Mouse (Mus musculus) spleen, adult 2 months (tissue): Measurements from ENCODE around the gene Yae1d1. TPM values are rescaled to one million over a fixed set of nuclear protein-coding genes. Genes with fewer than 3 reads are reported as not detected.

Experiments used
- DNase-seq, 2 experiments: peaks; one replicate each; pipeline versions ENCODE4 v3.0.0 to v3.0.0-alpha.2; 2012 to 2021; ENCODE audit warnings: low spot score in 2 of 2, low read depth in 1 of 2
- H3K27ac ChIP-seq: fragments of 200-500 bp; 2 replicates; pipeline ENCODE4 v1.5.1; 2012; ENCODE audit warnings: low read length, inconsistent platforms; ENCODE audit not compliant: insufficient read depth
- H3K27me3 ChIP-seq: fragments of 200-500 bp; 2 replicates; pipeline ENCODE4 v1.6.1; 2012; ENCODE audit warnings: mild to moderate bottlenecking, moderate library complexity, low read length, inconsistent platforms; ENCODE audit not compliant: control insufficient read depth, insufficient read depth
- H3K36me3 ChIP-seq: fragments of 200-500 bp; 2 replicates; pipeline ENCODE4 v1.6.1; 2012; ENCODE audit warnings: mild to moderate bottlenecking, low read length, inconsistent platforms; ENCODE audit not compliant: control insufficient read depth, insufficient read depth
- H3K4me1 ChIP-seq: fragments of 200-500 bp; 2 replicates; pipeline ENCODE4 v1.6.1; 2011; ENCODE audit warnings: inconsistent platforms; ENCODE audit not compliant: control insufficient read depth, insufficient read depth, insufficient read length
- H3K4me3 ChIP-seq: fragments of 200-500 bp; 2 replicates; pipeline ENCODE4 v1.5.1; 2011; ENCODE audit warnings: mild to moderate bottlenecking, inconsistent platforms; ENCODE audit not compliant: insufficient read depth, insufficient read length; ENCODE audit errors: extremely low read depth
- CTCF ChIP-seq: fragments of 200-500 bp; IDR thresholded peaks from 2 replicates; pipeline ENCODE4 v1.5.1; 2011; ENCODE audit warnings: mild to moderate bottlenecking, inconsistent platforms; ENCODE audit not compliant: insufficient read depth, insufficient read length, insufficient replicate concordance; ENCODE audit errors: extremely low read depth
- POLR2A ChIP-seq: fragments of 200-500 bp; IDR thresholded peaks from 2 replicates; pipeline ENCODE4 v1.6.1; 2011; ENCODE audit warnings: low read depth, low read length, inconsistent platforms
- WGBS: fragments of 180-500 bp; shearing (Covaris S2); methylation state at CpG from one replicate; pipeline ENCODE4 v1.1.7; 2018; 5-methylcytosine and 5-hydroxymethylcytosine counted together
- polyA plus RNA-seq: library from polyadenylated mRNA; depleted of rRNA; stranded (reverse); fragments of >200 nt; gene quantifications from 2 replicates; pipeline ENCODE4 v1.2.3, GENCODE M21; 2012; rRNA removed

The Yae1d1 gene
- polyA plus RNA-seq, result 2.3 and 2.7 TPM in 2 replicates

DNA sequence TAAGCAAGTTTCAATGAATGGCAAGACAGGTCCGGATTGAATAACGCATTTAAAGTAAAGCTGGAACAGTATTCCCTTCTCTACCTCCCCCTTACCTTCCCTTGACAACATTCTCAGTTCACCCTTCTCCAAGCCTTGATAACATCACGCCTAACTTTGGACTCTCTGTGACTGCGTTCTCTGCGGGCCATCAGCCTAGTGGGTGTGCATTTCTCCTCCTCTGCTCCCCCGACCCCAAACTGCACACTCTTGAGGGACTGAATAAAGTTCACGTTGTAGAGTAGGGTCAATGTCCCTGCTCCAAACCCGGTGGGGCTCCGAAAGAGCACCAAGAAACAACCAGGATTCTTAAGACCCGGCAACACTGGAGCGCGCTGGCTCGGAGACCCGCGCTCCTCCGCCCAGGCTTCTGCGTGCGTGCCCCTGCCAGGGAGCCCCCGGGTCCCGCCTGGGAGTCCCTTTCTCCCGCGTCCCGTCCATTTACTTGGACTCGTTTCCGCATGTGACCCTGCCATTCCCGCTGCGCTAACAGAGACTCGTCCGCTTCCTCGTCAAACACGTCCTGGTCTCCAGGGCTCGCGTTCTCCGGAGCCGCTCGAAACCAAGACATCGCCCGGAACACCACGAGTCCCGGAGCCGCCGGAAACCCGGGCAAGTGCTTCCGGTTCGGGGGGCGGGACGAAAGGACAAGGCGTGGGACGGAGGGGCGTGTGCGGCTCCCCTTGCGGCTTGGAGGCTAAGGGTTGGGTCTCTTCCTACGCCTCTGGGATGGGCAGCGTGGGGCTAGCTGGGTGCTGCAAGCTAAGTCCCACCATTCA lies at the start of gene Yae1d1:
Gene Yae1d1, minus strand, starts transcription at position 653 of the 818 bp plus-strand sequence.
- TF ChIP-seq CTCF (0 out of 2 replicates have a peak, but pooled peaks have one; percentile 14), POLR2A (no peak)
- no peak within 1 kb of the TSS for H3K27ac ChIP-seq
- H3K27me3 ChIP-seq, result no peaks in the 10 kb centered on the region
- no peaks in the 10 kb centered on the region for H3K4me1 ChIP-seq
- WGBS, result under 1% methylated on average over 54 of the region's 54 CpGs
- DNase-seq, result peak; percentile 67 to 91
- peaks cover 1% of the 10 kb centered on the region; the same call in 1 of the 2 replicates for H3K36me3 ChIP-seq
- peak within 1 kb of the TSS; percentile 64 for H3K4me3 ChIP-seq

DNA sequence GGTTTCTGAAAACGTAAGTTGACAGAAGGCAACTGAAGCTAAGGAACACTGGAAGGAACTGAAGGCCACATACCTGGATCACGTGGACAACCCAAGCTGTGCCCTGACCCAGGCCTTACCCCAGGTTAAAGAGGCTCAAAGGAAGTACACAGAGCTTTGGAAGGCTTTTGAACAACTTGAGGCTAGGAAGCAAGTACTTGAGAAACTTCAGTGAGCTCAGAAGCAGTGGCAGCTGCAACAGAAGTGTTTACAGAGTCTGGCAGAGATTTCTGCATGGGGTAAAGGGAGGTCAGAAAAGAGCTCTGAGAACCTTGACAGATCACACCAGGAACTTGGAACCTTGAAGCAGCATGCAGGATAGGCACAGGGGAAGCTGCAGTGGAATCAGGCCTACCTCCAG lies 45.7 kb upstream of the Yae1d1 start:
- Histone ChIP-seq H3K27me3 (no peaks in the 10 kb centered on the region), H3K27ac (no peak overlapping the region), H3K4me1 (no peaks in the 10 kb centered on the region), H3K36me3 (no peaks in the 10 kb centered on the region), H3K4me3 (no peak overlapping the region)
- WGBS, result 70% methylated on average over 2 of the region's 2 CpGs
- no peak for DNase-seq
- TF ChIP-seq CTCF (no peak), POLR2A (no peak)

DNA sequence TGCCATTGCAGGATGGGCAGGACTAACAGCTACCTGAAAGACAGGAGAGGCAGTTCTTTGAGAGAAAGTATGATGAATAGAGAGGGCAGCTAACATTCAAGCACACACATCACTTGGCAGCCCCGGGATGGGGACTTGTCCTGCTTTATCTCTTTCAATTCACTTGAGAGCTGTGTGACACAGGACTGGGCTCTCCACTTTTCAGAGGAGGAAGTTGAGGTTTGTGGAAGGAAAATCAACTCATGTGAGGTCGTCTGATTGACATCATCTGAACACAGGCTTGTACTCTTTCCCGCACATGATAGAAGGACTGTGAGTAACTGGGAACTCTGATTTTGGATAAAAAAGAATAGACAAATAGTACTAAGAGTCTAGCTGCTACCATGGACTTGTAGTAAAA lies 23.5 kb upstream of the Yae1d1 start:
- H3K4me1 ChIP-seq, result no peaks in the 10 kb centered on the region
- H3K4me3 ChIP-seq, result no peak overlapping the region
- no peak for DNase-seq
- no peaks in the 10 kb centered on the region for H3K36me3 ChIP-seq
- H3K27me3 ChIP-seq, result no peaks in the 10 kb centered on the region
- TF ChIP-seq POLR2A (no peak), CTCF (no peak)
- WGBS, result 4% methylated on average over 3 of the region's 3 CpGs
- no peak overlapping the region for H3K27ac ChIP-seq

DNA sequence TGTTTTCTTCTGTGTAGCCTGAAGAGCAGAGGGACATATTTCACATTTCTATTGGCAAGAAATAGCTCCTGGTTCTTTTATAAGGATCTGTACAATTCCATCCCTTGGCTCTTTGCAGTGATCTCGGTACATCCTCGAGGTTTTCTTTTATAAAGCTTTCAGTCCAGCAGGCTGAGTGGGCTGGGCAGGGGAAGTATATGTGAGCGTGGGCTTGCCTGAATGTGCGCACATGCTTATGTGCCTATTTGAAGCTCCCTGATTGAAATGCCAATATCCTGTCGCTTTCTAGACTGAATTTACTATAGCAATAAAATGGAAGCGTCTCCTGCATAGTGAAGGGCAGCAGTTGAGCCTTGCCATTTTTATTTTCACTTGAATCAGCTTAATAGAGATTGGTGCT lies 20.1 kb upstream of the Yae1d1 start:
- no peaks in the 10 kb centered on the region for H3K27me3 ChIP-seq
- no peaks in the 10 kb centered on the region for H3K36me3 ChIP-seq
- no peak overlapping the region for H3K27ac ChIP-seq
- DNase-seq, result no peak
- no peak overlapping the region for H3K4me3 ChIP-seq
- H3K4me1 ChIP-seq, result no peaks in the 10 kb centered on the region
- TF ChIP-seq POLR2A (no peak), CTCF (no peak)
- WGBS, result 60% methylated on average over 6 of the region's 6 CpGs

DNA sequence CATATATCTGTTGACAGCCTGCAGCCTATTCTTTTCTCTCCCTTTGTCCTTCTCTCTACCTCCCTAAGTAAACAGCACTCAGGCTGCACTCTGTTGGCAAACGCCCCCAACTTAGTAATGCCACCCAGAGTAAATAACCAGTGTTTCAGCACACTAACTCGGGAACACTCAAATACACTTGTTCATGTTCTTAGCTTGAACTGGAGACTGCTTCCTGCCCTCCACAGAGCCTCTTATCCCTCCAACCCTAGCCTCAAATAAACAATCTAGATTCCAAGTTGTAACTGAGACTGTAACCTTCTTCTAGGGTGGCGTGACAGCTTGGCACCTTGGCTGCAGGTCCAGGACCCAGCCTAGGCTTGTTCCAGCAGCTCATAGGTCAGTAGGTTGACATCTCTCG lies 17.9 kb upstream of the Yae1d1 start:
- TF ChIP-seq CTCF, result no peak
- TF ChIP-seq POLR2A, result no peak
- no peak for DNase-seq
- H3K36me3 ChIP-seq, result no peaks in the 10 kb centered on the region
- no peak overlapping the region for H3K4me3 ChIP-seq
- no peaks in the 10 kb centered on the region for H3K4me1 ChIP-seq
- no peak overlapping the region for H3K27ac ChIP-seq
- H3K27me3 ChIP-seq, result no peaks in the 10 kb centered on the region
- WGBS, result 78% methylated on average over 4 of the region's 4 CpGs

DNA sequence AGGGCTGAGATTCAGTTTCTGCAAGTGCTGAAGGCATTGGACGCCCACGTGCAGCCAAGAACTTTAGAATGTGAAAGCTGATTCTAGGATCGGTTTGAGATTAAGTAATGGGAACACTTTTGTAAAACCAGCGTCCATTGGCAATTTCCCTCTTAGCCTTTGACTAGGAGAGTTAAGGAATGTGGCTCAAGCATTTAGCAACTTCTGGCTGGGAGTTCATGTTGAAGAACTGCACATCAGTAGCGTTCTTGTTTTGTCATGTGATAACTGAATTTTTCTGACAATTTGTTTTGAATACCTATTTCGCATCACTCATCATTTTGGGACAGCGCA lies 332 bp upstream of the Yae1d1 start:
- Histone ChIP-seq H3K4me3 (peak overlapping the region; percentile 64), H3K36me3 (peaks cover 1% of the 10 kb centered on the region; the same call in 1 of the 2 replicates), H3K27me3 (no peaks in the 10 kb centered on the region), H3K4me1 (no peaks in the 10 kb centered on the region), H3K27ac (no peak overlapping the region)
- no peak for DNase-seq
- no peak for TF ChIP-seq POLR2A
- no peak for TF ChIP-seq CTCF
- 31% methylated on average over 7 of the region's 7 CpGs for WGBS

DNA sequence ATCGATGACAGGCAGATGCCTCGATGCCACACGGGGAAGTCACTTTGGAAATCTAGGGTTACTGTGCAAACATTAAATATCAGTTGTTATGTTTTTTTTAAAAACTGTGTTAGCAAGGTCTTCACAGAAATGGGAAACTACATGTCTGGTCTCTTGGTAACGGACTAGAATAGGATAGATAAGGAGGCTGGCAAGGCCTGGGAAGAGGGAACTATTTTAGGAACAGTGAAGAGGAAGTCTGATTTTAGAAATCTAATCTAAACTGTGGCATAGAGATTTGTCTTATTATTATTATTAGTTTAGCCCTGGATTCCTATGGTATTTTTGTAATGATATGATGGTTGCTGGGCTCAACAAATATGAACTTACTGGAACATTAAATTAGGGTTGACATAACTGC lies 1.1 kb downstream of the Yae1d1 start:
- no peak for TF ChIP-seq POLR2A
- no peak for TF ChIP-seq CTCF
- Histone ChIP-seq H3K4me3 (no peak overlapping the region), H3K27ac (no peak overlapping the region), H3K4me1 (no peaks in the 10 kb centered on the region), H3K36me3 (peaks cover 8% of the 10 kb centered on the region), H3K27me3 (no peaks in the 10 kb centered on the region)
- WGBS, result 82% methylated on average over 4 of the region's 4 CpGs
- DNase-seq, result no peak
